Mouse (Mus musculus) left cerebral cortex, postnatal 10 days (tissue): ENCODE data around the gene Uqcr11. TPM values are rescaled to one million over a fixed set of nuclear protein-coding genes. Genes with fewer than 3 reads are reported as not detected.

ENCODE experiments used
- DNase-seq, 2 experiments: peaks; one replicate each; pipeline ENCODE4 v3.0.0; 2021 to 2022; ENCODE audit warnings: low spot score in 2 of 2, mixed read lengths in 1 of 2; ENCODE audit errors: extremely low spot score in 1 of 2
- intact Hi-C: fragments of 180-260 bp; cut with DNase I; formaldehyde crosslinking; loops from one replicate; pipeline ENCODE4 v1.15.1; 2025
- total RNA-seq, 2 experiments: library from RNA; stranded (reverse); gene quantifications; 2 replicates each; pipeline ENCODE4 v1.2.3; 2021

The Uqcr11 gene
- total RNA-seq, result 100 to 1,000 TPM; 508 to 513 TPM

DNA sequence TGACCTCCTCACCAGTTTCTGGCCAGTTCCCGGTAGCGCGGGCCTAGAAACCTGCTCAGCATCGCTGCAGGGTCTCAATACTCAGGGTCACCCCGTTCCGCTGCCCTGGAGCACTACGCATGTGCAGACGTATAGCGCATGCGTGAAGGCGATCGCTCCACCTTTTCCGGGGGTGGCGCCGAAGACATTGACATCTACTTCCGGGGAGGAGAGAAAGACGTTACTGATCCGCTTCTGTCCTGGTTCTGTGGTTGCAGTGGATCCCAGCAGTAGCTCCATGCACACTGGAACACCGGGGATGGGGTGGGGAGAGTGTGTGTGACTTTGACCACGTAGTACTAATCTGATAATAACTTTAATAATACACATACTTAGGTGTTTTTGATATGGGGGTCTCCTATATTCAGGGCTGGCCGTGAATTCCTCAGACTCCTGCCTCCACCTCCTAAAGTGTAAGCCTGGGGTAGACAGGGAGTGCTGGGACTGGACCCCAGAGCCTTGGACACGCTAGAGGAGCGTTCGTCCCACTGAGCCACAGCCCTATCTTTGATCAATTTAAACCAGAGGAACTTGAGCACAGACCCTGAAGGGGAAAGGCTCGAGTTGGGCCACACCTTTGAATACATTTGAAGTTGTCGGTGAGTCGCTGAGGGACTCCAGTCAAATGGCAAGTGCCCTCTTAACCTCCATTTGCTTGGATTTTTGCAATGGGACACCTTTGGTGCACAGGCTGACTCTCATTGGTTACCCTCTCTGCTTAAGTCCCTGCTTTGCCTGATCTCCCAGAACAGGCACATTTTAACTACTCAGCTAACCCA is at the start of gene Uqcr11:
Gene Uqcr11, minus strand, starts transcription at position 147 of the 818 bp plus-strand sequence.
- intact Hi-C loops, result no loop called here
- DNase-seq, result peak; percentile 92 to 94

DNA sequence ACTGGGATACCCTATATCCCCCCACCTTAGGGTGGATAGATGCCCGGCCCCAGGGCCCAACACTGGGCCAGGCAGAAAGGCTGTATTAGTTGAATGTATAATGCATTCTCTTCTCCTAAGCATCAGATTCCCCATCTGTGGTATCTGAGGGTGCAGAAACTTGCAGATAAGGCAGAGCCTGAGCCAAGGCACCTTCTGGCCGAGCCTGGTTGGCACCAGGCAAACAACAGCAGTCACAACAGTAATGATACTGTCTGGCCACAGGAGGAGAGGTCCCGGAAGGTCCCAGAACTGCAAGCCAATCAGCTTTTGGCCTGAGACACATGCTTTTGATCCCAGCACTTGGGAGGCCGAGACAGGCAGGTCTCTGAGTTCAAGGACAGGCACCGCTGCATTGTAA is 49.1 kb upstream of the Uqcr11 start:
- DNase-seq, result no peak
- intact Hi-C loops, result no loop called here

DNA sequence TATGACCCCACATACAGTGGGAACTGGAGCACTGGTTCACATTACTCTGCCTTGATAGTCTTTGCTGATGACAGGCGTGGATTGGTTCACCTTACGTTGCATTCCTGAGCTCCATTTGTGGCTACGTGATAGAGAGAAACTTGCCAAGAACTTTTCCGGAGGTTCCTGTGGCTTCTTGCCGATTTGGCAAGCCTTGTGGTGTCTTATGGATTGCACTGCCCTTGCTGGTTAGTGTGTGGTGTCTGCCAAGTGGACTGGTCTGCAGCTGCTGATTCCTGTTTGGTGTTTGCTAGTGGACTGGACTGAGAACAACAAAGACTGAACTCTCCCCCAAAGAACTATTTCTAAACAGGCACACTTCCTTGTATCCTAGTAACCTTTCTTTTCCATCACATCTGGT is 48.2 kb upstream of the Uqcr11 start:
- no peak for DNase-seq
- intact Hi-C loops, result no loop called here

DNA sequence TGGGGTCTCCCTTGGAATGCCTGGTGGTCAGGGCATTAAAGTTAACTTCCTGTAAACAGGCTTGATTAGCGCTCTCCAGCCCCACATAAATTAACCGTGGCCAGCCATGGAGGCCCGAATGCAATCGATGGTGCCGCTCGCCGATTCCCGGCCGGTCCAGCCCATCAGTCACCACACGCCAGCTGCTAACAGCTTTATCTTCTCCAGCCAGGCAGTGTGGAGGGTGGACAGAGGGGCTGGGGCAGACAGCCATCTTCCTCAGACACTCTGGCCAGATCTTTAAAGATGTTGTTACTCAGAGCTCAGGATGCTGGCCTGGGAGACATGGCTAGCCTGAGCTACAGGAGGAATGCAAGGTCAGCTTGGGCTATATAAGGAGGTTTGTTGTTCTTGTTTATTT is 47.0 kb upstream of the Uqcr11 start:
- intact Hi-C loops, result no loop called here

DNA sequence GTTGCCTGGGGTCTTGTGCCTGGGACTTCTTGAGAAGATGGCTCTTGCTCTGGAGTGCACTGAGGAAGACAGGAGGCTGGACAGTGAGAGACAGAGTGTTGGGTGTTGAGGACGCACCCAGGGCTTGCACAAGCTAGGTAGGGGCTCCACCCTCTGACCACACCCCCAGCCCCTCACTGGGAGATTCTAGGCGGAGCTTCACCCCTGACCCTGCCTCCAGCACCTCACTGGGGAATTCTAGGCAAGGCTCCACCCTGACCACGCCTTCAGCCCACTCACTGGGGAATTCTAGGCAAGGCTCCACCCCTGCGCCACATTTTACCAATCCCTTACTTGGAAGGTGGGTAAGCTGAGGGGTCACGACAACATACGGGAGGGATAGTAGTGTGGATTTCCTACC is 44.0 kb upstream of the Uqcr11 start:
- intact Hi-C loops, result no loop called here
- DNase-seq, result no peak

More for the DNA sequence above, 47.0 kb upstream of the Uqcr11 start:
- DNase-seq, result no peak

DNA sequence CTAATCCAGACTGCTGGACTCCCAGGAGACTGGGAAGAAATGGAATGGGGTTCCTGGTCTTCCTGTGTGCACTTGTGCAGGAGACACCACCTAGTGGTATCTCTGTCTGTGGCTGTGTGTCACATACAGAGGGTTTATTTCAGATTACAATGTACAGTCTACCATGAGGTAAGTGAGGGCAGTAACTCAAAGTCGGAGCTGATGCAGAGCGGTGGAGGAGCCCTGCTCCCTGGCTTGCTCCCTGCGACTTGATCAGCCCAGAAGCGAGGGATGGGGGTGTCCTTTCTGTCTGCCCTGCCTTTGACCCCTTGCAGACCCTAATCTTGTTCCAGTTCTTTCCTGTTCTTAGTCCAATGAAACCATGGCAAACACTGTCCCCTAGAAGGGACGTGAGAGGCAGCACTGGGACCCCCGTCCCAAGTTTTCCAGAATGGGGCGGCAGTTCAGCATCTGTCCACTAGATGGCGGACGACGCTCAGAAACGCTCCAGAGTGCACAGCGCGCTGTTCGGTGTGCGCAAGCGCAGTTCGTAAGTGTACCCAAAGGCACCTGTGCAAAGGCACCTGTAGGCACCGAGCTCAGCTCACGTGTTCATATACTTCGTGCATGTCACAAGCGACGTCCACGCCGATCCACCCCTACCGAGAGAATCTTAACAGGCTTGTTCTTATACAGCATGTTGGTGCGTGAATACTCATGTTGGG is 39.4 kb upstream of the Uqcr11 start:
- peak; percentile 51 to 78 for DNase-seq
- intact Hi-C loops, result loop anchor here (2.0 to 5.0 kb wide), 2 partner anchors 63 to 101 kb away; no protein-coding TSS in a partner anchor

DNA sequence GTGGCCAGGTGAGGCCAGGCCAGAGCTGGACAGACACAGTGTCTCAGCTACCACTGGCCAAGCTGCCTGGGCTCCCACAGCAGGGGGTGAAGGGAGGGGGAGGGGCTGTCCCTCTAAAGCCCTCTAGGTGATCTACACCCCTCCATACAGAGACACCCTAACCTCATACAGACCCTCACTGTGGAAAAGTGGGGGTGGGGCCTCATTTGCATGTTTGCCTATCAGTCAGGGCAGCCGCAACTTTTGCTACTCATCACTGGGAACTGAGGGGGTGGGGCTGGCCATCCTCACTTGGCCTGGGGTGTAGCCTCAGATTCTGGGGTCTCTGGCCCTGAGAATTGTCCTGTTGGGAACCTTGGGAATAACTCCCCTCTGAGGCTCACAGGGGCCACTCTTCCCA is 38.4 kb upstream of the Uqcr11 start:
- intact Hi-C loops, result loop anchor here (5.0 kb wide), 1 partner anchor 102 kb away; no protein-coding TSS in a partner anchor
- DNase-seq, result no peak

DNA sequence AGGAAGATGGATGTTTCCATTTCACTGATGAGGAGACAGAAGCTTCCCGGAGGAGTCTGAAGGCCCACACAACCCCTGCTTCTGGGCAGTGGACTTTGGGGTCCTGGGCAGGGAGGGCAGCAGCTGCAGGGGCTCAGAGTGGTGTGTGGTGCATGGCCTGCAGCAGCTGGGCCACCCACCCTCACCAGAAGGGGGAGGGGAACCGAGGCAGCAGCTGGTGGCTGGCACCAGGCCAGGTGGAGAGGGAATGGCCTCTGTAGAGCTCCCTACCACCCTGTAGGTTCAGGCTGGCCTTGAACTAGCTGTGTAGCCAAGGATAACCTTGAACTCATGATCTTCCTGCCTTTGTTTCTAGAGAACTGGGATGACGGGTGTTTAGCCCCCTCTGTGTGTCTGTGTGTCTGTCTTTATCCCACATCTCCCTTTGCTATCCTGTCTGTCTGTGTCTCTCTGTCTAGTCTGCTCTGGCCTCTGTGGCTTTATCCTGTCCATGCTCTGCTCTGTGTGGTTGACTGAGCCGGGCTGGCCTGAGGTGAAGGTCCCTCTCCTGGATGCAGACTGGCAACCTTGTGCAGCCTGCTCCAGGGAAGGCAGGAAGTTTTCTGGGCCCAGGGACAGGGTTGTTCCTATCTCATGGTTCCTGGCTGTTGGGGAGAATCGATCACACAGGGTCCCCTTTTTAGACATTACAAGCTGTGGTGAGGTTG is 37.9 kb upstream of the Uqcr11 start:
- intact Hi-C loops, result loop anchor here (5.0 kb wide), 1 partner anchor 103 kb away; no protein-coding TSS in a partner anchor
- DNase-seq, result no peak

DNA sequence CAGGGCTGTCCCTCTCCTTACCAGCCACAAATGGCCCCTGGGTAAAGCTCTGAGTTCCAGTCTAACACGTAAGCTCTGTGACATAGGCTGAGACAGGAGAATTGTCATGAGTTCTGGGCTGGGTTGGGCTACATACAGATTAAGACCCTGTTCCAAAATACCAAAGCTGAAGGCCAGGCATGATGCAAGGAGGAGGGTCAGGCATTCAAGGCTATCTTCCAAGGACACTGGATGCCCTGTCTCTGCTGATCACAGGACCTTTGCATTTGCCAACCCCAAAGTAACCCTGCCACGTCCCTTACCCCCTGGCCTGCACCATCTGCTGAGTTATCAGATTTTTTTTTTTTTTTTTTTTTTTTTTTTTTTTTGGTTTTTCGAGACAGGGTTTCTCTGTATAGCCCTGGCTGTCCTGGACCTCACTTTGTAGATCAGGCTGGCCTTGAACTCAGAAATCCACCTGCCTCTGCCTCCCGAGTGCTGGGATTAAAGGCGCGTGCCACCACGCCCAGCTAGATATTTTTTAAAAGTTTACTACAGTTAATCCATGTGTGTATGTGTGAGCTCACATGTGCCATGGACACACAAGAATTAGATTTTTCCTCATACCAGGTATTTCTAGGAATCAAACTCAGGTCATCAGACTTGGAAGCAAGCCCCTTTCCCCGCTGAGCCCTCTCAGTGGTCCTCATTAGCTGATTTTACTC is 37.1 kb upstream of the Uqcr11 start:
- intact Hi-C loops, result no loop called here
- no peak for DNase-seq

DNA sequence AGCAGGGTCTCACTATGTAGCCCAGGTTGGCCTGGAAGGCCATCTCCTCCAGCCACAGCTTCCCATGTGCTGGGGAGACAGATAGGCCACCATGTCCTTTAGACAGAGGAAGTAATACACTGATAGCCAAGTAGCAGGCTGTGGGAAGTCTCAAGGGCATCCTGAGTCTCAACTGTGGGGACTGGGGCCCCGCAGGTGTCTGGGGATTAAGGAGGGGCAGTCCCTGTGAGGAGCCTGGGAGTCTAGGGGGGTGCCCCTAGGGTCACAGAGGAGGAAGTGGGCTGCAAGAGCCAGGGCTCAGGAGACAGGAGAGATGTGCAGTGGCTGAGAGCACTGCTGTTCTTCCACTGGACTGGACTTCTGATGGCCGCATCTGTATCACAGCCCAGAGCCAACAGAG is 36.4 kb upstream of the Uqcr11 start:
- intact Hi-C loops, result no loop called here
- DNase-seq, result no peak

DNA sequence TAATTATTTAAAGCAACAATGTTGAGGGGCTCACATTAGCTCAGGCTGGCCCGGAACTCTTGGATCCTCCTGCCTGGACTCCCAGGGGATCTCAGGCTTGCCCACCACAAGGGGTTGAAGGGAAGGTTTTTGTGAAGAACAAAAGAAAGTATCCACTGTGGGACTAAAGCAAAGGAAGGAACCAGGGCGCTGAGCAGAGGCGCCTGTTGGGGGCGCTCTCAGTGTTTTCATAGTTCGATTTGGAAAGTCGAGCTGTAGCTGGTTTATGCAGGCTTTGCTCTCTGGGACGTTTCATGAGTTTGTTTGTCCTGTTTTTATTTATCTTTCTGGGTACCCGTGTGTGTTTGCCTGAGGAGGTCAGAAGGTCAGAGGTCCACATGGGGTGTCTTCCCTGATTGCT is 35.0 kb upstream of the Uqcr11 start:
- DNase-seq, result no peak
- intact Hi-C loops, result no loop called here

DNA sequence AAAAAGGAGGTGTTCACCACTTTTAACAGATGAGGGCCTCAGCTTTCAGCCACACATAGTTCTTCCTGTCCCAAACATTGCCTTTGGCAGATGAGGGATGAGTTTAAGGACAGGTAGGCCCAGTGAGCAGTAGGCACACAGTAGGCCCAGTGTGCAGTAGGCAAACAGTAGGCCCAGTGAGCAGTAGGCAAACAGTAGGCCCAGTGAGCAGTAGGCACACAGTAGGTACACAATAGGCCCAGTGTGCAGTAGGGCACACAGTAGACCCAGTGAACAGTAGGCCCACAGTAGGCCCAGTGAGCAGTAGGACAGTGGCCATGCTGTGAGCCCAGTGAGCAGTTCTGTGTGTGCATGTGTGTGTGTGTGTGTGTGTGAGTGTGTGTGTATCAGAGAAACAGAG is 33.4 kb upstream of the Uqcr11 start:
- no peak for DNase-seq
- intact Hi-C loops, result no loop called here

DNA sequence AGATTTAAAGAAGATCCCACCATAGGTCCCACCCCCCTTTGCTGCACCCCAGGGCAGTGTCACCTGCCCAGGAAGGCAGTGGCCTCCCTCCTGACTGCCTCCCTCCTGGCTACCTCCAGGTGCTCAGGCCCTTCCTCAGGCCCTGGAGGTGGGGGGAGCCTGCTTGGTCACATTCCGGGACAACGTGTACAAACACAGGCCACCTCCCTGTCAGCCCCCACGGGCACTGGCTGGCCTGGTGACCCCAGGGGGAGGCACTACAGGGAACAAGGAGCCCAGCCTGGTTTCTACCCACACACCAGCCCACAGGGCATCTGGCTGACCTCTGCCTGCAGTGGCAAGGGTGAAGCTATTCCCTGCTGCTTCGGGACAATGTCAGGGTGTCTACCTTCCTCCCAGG is 31.3 kb upstream of the Uqcr11 start:
- no peak for DNase-seq
- intact Hi-C loops, result loop anchor here (10.0 kb wide), 1 partner anchor 257 kb away; no protein-coding TSS in a partner anchor

DNA sequence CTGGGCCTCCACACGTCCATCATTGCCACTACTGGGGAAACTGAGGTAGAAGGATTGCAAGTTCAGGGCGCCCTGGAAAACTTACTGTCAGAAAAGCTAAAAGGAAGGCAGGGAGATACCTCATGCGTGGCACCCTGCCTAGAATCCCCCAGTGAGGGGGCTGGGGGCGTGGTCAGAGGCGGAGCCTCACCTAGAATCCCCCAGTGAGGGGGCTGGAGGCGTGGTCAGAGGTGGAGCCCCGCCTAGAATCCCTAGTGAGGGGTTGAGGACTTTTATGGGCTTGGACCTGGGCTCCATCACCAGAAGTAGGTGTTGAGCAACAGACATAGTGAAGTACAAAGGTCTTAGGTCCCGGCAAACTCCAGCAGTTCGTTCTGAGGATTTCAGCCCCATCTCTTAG is 29.6 kb upstream of the Uqcr11 start:
- peak in 1 of 2 experiments; percentile 64 for DNase-seq
- intact Hi-C loops, result loop anchor here (10.0 kb wide), 1 partner anchor 259 kb away; no protein-coding TSS in a partner anchor

DNA sequence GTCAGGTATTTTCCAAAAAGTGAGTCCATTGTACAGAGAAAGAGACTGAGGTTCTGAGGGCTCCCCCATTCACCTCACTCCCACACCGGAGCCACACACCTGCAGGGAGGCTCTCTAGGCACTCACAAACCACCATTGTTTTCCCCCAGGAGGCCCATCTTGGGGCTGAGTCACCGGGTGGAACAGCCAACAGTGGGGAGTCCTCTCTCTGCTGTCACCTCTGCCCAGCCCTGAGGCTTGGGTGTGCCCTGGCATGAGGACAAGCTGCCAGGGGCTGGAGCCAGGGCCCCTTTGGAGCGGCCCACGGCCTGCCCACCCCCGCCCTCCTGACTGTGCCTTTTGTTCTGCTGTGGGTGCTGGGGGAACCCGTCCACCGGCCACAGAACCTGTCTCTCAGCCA is 29.1 kb upstream of the Uqcr11 start:
- intact Hi-C loops, result loop anchor here (10.0 kb wide), 1 partner anchor 259 kb away; no protein-coding TSS in a partner anchor
- no peak for DNase-seq

DNA sequence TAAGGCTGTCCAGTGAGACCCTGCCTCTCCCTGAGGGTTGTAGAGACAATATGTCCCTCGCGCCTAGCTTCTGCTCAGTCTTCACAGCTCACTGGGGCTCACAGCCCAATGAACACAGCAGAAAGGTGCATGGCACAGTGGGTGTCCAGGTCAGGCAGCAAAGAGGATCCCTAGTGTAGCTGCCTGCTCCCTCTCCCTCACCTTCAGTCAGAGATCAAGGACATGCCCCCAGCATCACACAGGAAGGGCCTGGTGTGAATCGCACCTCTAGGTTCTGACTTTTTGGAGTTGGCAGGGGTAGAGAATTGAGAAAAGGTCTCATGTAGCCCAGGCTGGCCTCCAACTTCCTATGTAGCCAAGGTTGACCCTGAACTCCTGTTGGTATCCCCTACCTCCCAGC is 28.2 kb upstream of the Uqcr11 start:
- intact Hi-C loops, result loop anchor here (10.0 kb wide), 1 partner anchor 260 kb away; no protein-coding TSS in a partner anchor
- DNase-seq, result no peak

DNA sequence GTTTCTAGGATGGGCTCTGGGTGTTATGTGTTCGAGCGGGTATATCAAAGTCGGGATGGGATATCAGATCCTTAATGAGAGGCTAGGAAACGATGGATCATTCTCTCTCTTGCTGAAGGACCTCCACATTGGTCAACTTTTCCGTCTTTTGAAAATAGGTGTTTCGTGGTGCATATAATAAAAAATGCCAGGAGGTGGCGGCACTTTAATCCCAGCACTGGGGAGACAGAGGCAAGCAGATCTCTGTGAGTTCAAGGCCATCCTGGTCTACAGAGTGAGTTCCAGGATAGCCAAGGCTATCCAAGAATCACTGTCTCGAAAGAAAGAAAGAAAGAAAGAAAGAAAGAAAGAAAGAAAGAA is 27.6 kb upstream of the Uqcr11 start:
- intact Hi-C loops, result loop anchor here (10.0 kb wide), 1 partner anchor 261 kb away; no protein-coding TSS in a partner anchor
- no peak for DNase-seq

DNA sequence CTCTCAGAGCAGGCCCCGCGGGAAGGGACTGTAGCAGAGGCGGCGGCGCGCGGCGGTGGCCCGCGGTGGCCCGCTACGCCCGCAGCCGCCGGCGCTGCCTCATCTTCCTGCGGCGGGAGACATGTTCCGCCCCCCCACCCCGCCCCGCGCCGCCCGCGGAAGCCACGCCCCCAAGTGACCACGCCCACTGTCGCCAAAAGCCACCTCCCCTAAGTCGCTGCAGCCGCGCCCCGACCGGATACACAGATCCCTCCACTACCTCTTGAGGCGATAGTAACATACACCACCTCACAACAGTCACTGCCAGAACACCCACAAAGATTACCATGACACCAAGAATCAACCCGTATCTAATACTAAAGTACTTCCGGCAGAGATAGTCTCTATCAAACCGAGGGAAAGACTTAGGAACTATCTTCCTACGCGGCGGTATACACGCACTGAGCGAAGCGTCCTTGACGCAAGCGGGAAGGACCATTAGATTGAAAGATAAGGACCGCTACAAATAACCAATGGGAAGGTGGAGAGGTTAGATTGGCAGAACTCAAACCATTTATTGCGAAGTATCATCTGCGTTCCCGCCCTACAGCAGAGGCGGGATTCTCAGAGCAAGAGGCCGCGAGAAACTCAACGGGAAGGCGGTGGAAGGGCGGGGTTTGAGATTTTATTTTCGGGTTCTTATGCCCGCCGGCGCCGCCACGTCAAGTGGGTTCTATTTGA is 27.0 kb upstream of the Uqcr11 start, which contains the start of gene Tcf3:
Gene Tcf3, minus strand, starts transcription at position 135 of the 720 bp plus-strand sequence.
- DNase-seq, result peak; percentile 96 to 97
- intact Hi-C loops, result loop anchor here (10.0 kb wide), 1 partner anchor 261 kb away; no protein-coding TSS in a partner anchor
